ENCODE assay signal across 20 mouse cellular contexts in genomic region chrX:75854294-75854693, GRCm38 (mm10). TPM values are rescaled to one million over a fixed set of nuclear protein-coding genes. Genes with fewer than 3 reads are reported as not detected.
DNase-seq lines count a peak whose midpoint lies in the region; ATAC-seq and TF ChIP-seq lines count a peak whose summit lies in the region.
"Had no signal": no experiment of that assay in that cellular context is flagged by ENCODE, and none has a peak within 500 bp of the region (broad histone marks: within the 10 kb centered on the region; RNA-seq: fewer than 3 reads in every experiment).

No protein-coding gene starts in this region.

- no peak for TF ChIP-seq CTCF in liver, embryonic 14.5 days (IDR thresholded peaks at IDR 0.05; ENCODE audit: low read depth)
- TF ChIP-seq CTCF in lung, postnatal 0 days (IDR thresholded peaks at IDR 0.05): no peak

- peak; percentile 37; the same call in 1 of the 2 replicates for TF ChIP-seq EP300 in liver, embryonic 14.5 days (IDR thresholded peaks at IDR 0.05; ENCODE audit: low read depth)
- TF ChIP-seq EP300 in lung, postnatal 0 days (IDR thresholded peaks at IDR 0.05): no peak

- no peaks in the 10 kb centered on the region for H3K9me3 ChIP-seq in liver, embryonic 12.5 days (replicated peaks)
- H3K9me3 ChIP-seq in liver, embryonic 14.5 days (ENCODE audit: control insufficient read depth, low read length): no peaks in the 10 kb centered on the region
- H3K9me3 ChIP-seq in lung, postnatal 0 days (ENCODE audit: low read length): no peaks in the 10 kb centered on the region
- H3K9me3 ChIP-seq: embryonic facial prominence, embryonic 10.5 days; embryonic facial prominence, embryonic 12.5 days; forebrain, embryonic 13.5 days; forebrain, embryonic 15.5 days had no signal

- DNase-seq in liver (no peak), MEL-GATA-1-ER (ENCODE audit: extremely low read depth, low read depth) (peak; percentile 32)
- DNase-seq in liver, embryonic 14.5 days (ENCODE audit: low read depth in 3 of 3, low spot score in 3 of 3): peak in 1 of 3 experiments; percentile 10
- no peak for DNase-seq in lung, postnatal 0 days (ENCODE audit: low spot score)
- no peak for DNase-seq in layer of hippocampus, adult 11-12 months (ENCODE audit: low spot score)
- DNase-seq: adrenal gland, adult 2 months; adrenal gland, postnatal 10 days; adrenal gland, postnatal 25 days; cerebellum, adult 11 months; cerebellum, adult 18-20 months; cerebellum, adult 8-10 months; cerebellum, adult 9-11 months; cerebellum, postnatal 14 days; cerebellum, postnatal 36 days; forebrain, postnatal 0 days had no signal

- no peak overlapping the region; the same call in 1 of the 2 replicates for H3K27ac ChIP-seq in liver, embryonic 12.5 days
- no peak overlapping the region for H3K27ac ChIP-seq in liver, embryonic 14.5 days
- H3K27ac ChIP-seq in lung, postnatal 0 days (ENCODE audit: low read length): no peak overlapping the region
- H3K27ac ChIP-seq: embryonic facial prominence, embryonic 10.5 days; embryonic facial prominence, embryonic 12.5 days; forebrain, embryonic 13.5 days; forebrain, embryonic 15.5 days had no signal

- ATAC-seq in liver, embryonic 12.5 days: peak; percentile 84
- ATAC-seq in liver, embryonic 14.5 days (ENCODE audit: insufficient read depth): peak; percentile 57; the same call in 1 of the 2 replicates
- ATAC-seq in lung, postnatal 0 days: no peak
- ATAC-seq: forebrain, embryonic 13.5 days; forebrain, embryonic 15.5 days; forebrain, postnatal 0 days had no signal

- no peak overlapping the region for H3K4me2 ChIP-seq in liver, embryonic 12.5 days
- H3K4me2 ChIP-seq in liver, embryonic 14.5 days (ENCODE audit: low read depth): no peak overlapping the region
- H3K4me2 ChIP-seq in lung, postnatal 0 days (replicated peaks; ENCODE audit: low read depth, low read length): no peak overlapping the region
- H3K4me2 ChIP-seq: embryonic facial prominence, embryonic 12.5 days; forebrain, embryonic 13.5 days; forebrain, embryonic 15.5 days had no signal

- H3K9ac ChIP-seq in liver, embryonic 12.5 days: no peak overlapping the region
- no peak overlapping the region for H3K9ac ChIP-seq in liver, embryonic 14.5 days (replicated peaks)
- no peak overlapping the region for H3K9ac ChIP-seq in lung, postnatal 0 days (replicated peaks; ENCODE audit: low read depth)
- H3K9ac ChIP-seq: embryonic facial prominence, embryonic 12.5 days; forebrain, embryonic 13.5 days; forebrain, embryonic 15.5 days; forebrain, postnatal 0 days had no signal

- H3K27me3 ChIP-seq in liver, embryonic 12.5 days (replicated peaks): no peaks in the 10 kb centered on the region
- H3K27me3 ChIP-seq in liver, embryonic 14.5 days (ENCODE audit: control insufficient read depth, insufficient read depth, low read length): no peaks in the 10 kb centered on the region
- no peaks in the 10 kb centered on the region for H3K27me3 ChIP-seq in lung, postnatal 0 days (replicated peaks; ENCODE audit: insufficient read depth, low read length)
- H3K27me3 ChIP-seq: embryonic facial prominence, embryonic 12.5 days; forebrain, embryonic 13.5 days; forebrain, embryonic 15.5 days had no signal

- no peaks in the 10 kb centered on the region for H3K4me1 ChIP-seq in liver, embryonic 12.5 days
- H3K4me1 ChIP-seq in liver, embryonic 14.5 days (replicated peaks; ENCODE audit: control insufficient read depth in 2 of 2, insufficient read depth in 2 of 2, low read length in 1 of 2): no peaks in the 10 kb centered on the region
- H3K4me1 ChIP-seq in lung, postnatal 0 days (ENCODE audit: insufficient read depth, low read depth, low read length): no peaks in the 10 kb centered on the region
- H3K4me1 ChIP-seq: embryonic facial prominence, embryonic 10.5 days; embryonic facial prominence, embryonic 12.5 days; forebrain, embryonic 13.5 days; forebrain, embryonic 15.5 days had no signal

- no peaks in the 10 kb centered on the region for H3K36me3 ChIP-seq in liver, embryonic 12.5 days
- H3K36me3 ChIP-seq in liver, embryonic 14.5 days (replicated peaks; ENCODE audit: control insufficient read depth, insufficient read depth, low read depth): no peaks in the 10 kb centered on the region
- no peaks in the 10 kb centered on the region for H3K36me3 ChIP-seq in lung, postnatal 0 days (ENCODE audit: insufficient read depth, low read length)
- H3K36me3 ChIP-seq: embryonic facial prominence, embryonic 10.5 days; embryonic facial prominence, embryonic 12.5 days; forebrain, embryonic 15.5 days had no signal

- H3K4me3 ChIP-seq in liver, embryonic 12.5 days: no peak overlapping the region
- H3K4me3 ChIP-seq in liver, embryonic 14.5 days (ENCODE audit: insufficient read depth in 1 of 2, low read depth in 2 of 2, low read length in 2 of 2): no peak overlapping the region
- H3K4me3 ChIP-seq in lung, postnatal 0 days (ENCODE audit: low read depth, low read length): no peak overlapping the region
- H3K4me3 ChIP-seq: embryonic facial prominence, embryonic 10.5 days; embryonic facial prominence, embryonic 12.5 days; forebrain, embryonic 13.5 days; forebrain, embryonic 15.5 days had no signal

- WGBS in liver, embryonic 12.5 days (ENCODE audit: insufficient replicate concordance): 44% methylated on average over 3 of the region's 3 CpGs
- WGBS in liver, embryonic 14.5 days (ENCODE audit: insufficient replicate concordance): 54% methylated on average over 3 of the region's 3 CpGs
- WGBS in lung, postnatal 0 days: 100% methylated on average over 1 of the region's 3 CpGs

RNA-seq across cellular contexts. Expression of gene Pls3, which starts 20.7 kb away (rescaled TPM):
- polyA plus RNA-seq in liver, embryonic 12.5 days (2016; fragmentation: Nextera tagmentation; extraction: Ambion mirVana): 17.0 and 20.6 TPM in 2 replicates
- 1.7 and 2.8 TPM in 2 replicates for polyA plus RNA-seq in liver, embryonic 14.5 days (2012; rRNA removed)
- polyA plus RNA-seq in liver, embryonic 14.5 days (2014; fragmentation: Nextera tagmentation; extraction: Ambion mirVana): 6.1 and 6.3 TPM in 2 replicates
- 150 and 182 TPM in 2 replicates for polyA plus RNA-seq in lung, postnatal 0 days (2015; fragmentation: Nextera tagmentation; extraction: Ambion mirVana)
